Mouse (Mus musculus) CH12.LX (cell line): ENCODE results near the gene Spire2. TPM values are rescaled to one million over a fixed set of nuclear protein-coding genes. Genes with fewer than 3 reads are reported as not detected.

ENCODE experiments used
- DNase-seq: peaks from one replicate; pipeline ENCODE4 v3.0.0-alpha.2; 2013; ENCODE audit errors: extremely low read depth
- H3K27ac ChIP-seq: 2 replicates; pipeline ENCODE4 v1.5.1; 2012; ENCODE audit warnings: low read depth, mild to moderate bottlenecking, control low read depth, moderate library complexity; ENCODE audit not compliant: insufficient read depth
- H3K27me3 ChIP-seq: replicated peaks from 2 replicates; pipeline ENCODE3; 2012; ENCODE audit warnings: inconsistent platforms
- H3K36me3 ChIP-seq, 2 experiments: replicated peaks in 1 of 2; 2 replicates each; pipeline versions ENCODE3 to v1.6.1; 2012; ENCODE audit warnings: inconsistent platforms in 1 of 2, low read length in 1 of 2, mild to moderate bottlenecking in 1 of 2, mixed read lengths in 1 of 2, moderate library complexity in 1 of 2; ENCODE audit not compliant: control insufficient read depth in 1 of 2, insufficient read depth in 1 of 2
- H3K4me1 ChIP-seq, 2 experiments: 2 replicates each; pipeline ENCODE4 v1.6.1; 2012; ENCODE audit warnings: inconsistent platforms in 1 of 2, moderate library complexity in 1 of 2; ENCODE audit not compliant: insufficient read depth in 2 of 2, control insufficient read depth in 1 of 2
- H3K4me2 ChIP-seq: 2 replicates; pipeline ENCODE4 v1.6.1; 2012; ENCODE audit warnings: low read depth, mild to moderate bottlenecking, control low read depth; ENCODE audit not compliant: poor library complexity, insufficient read depth, severe bottlenecking
- H3K4me3 ChIP-seq, 3 experiments: fragments of 150-350 bp in 1 of 3; sonication (generic) in 1 of 3; replicated peaks in 1 of 3; 2 replicates each; pipeline versions ENCODE3 to v1.5.1; 2011 to 2012; ENCODE audit warnings: low read depth in 2 of 3, low read length in 2 of 3, mild to moderate bottlenecking in 2 of 3, moderate library complexity in 2 of 3, control low read depth in 1 of 3, improper control_type of control experiment in 1 of 3, inconsistent platforms in 1 of 3, mixed read lengths in 1 of 3; ENCODE audit not compliant: poor library complexity in 1 of 3
- H3K79me2 ChIP-seq: replicated peaks from 2 replicates; pipeline ENCODE4 v1.6.1; 2012; ENCODE audit warnings: mild to moderate bottlenecking, moderate library complexity; ENCODE audit not compliant: control insufficient read depth, poor library complexity, insufficient read depth, severe bottlenecking; ENCODE audit errors: extremely low read depth
- H3K9ac ChIP-seq: 2 replicates; pipeline ENCODE4 v1.6.1; 2012; ENCODE audit warnings: low read depth, mild to moderate bottlenecking, control low read depth, moderate library complexity; ENCODE audit not compliant: insufficient read depth
- H3K9me3 ChIP-seq: replicated peaks from 2 replicates; pipeline ENCODE3; 2012; ENCODE audit warnings: low read length, inconsistent platforms, mixed read lengths
- BHLHE40 ChIP-seq: IDR thresholded peaks from 2 replicates; pipeline ENCODE4 v1.6.1; 2011; ENCODE audit warnings: mild to moderate bottlenecking, low read depth, low read length, improper control_type of control experiment
- CHD1 ChIP-seq: IDR thresholded peaks from 2 replicates; pipeline ENCODE4 v1.6.1; 2012; ENCODE audit warnings: low read depth, low read length, improper control_type of control experiment, inconsistent platforms
- CHD2 ChIP-seq: IDR thresholded peaks from 2 replicates; pipeline ENCODE4 v1.6.1; 2011; ENCODE audit warnings: low read length, improper control_type of control experiment
- CTCF ChIP-seq, 2 experiments: IDR thresholded peaks in 1 of 2; conservative IDR thresholded peaks in 1 of 2; 2 replicates each; pipeline ENCODE4 v1.5.1; 2011 to 2012; ENCODE audit warnings: low read depth in 2 of 2, low read length in 2 of 2, improper control_type of control experiment in 1 of 2, inconsistent platforms in 1 of 2, mild to moderate bottlenecking in 1 of 2, moderate library complexity in 1 of 2
- EP300 ChIP-seq: IDR thresholded peaks from 2 replicates; pipeline ENCODE4 v1.6.1; 2011; ENCODE audit warnings: low read length, improper control_type of control experiment
- HCFC1 ChIP-seq: IDR thresholded peaks from 2 replicates; pipeline ENCODE4 v1.6.1; 2012; ENCODE audit warnings: low read depth, mild to moderate bottlenecking, inconsistent platforms, low read length, improper control_type of control experiment
- IRF4 ChIP-seq: IDR thresholded peaks from 2 replicates; pipeline ENCODE4 v1.6.1; 2014; ENCODE audit warnings: low read depth, mild to moderate bottlenecking, inconsistent platforms, low read length, improper control_type of control experiment
- JUN ChIP-seq: IDR thresholded peaks from 2 replicates; pipeline ENCODE4 v1.6.1; 2011; ENCODE audit warnings: low read depth, mild to moderate bottlenecking, low read length, improper control_type of control experiment, moderate library complexity; ENCODE audit not compliant: insufficient read depth
- KAT2A ChIP-seq: IDR thresholded peaks from 2 replicates; pipeline ENCODE4 v1.6.1; 2012; ENCODE audit warnings: low read length, improper control_type of control experiment, inconsistent platforms; ENCODE audit not compliant: insufficient replicate concordance
- MAFK ChIP-seq: IDR thresholded peaks from 2 replicates; pipeline ENCODE4 v1.6.1; 2011; ENCODE audit warnings: low read length, improper control_type of control experiment; ENCODE audit not compliant: insufficient replicate concordance
- MAZ ChIP-seq: IDR thresholded peaks from 2 replicates; pipeline ENCODE4 v1.6.1; 2012; ENCODE audit warnings: low read depth, mild to moderate bottlenecking, inconsistent platforms, low read length, improper control_type of control experiment, moderate library complexity
- MEF2A ChIP-seq: IDR thresholded peaks from 2 replicates; pipeline ENCODE4 v1.6.1; 2014; ENCODE audit warnings: low read depth, mild to moderate bottlenecking, inconsistent platforms, low read length, improper control_type of control experiment, borderline replicate concordance
- MXI1 ChIP-seq: IDR thresholded peaks from 2 replicates; pipeline ENCODE4 v1.6.1; 2011; ENCODE audit warnings: mild to moderate bottlenecking, low read depth, low read length, improper control_type of control experiment
- NELFE ChIP-seq: IDR thresholded peaks from 2 replicates; pipeline ENCODE4 v1.6.1; 2011; ENCODE audit warnings: low read depth, low read length, improper control_type of control experiment
- PAX5 ChIP-seq: IDR thresholded peaks from 2 replicates; pipeline ENCODE4 v1.6.1; 2012; ENCODE audit warnings: low read length, inconsistent platforms, mixed read lengths
- POLR2A ChIP-seq: IDR thresholded peaks from 2 replicates; pipeline ENCODE4 v1.6.1; 2011; ENCODE audit warnings: low read depth, mild to moderate bottlenecking, improper control_type of control experiment, low read length
- POLR2AphosphoS2 ChIP-seq: IDR thresholded peaks from 2 replicates; pipeline ENCODE4 v1.6.1; 2011; ENCODE audit warnings: low read depth, low read length, improper control_type of control experiment
- RAD21 ChIP-seq: IDR thresholded peaks from 2 replicates; pipeline ENCODE4 v1.6.1; 2011; ENCODE audit warnings: low read depth, mild to moderate bottlenecking, low read length, improper control_type of control experiment, moderate library complexity
- RCOR1 ChIP-seq: conservative IDR thresholded peaks from 2 replicates; pipeline ENCODE4 v1.6.1; 2012; ENCODE audit warnings: low read depth, mild to moderate bottlenecking, inconsistent platforms, low read length, improper control_type of control experiment
- SMC3 ChIP-seq: IDR thresholded peaks from 2 replicates; pipeline ENCODE4 v1.6.1; 2011; ENCODE audit warnings: low read depth, low read length, improper control_type of control experiment
- TBP ChIP-seq: conservative IDR thresholded peaks from 2 replicates; pipeline ENCODE4 v1.6.1; 2011; ENCODE audit warnings: low read depth, low read length, improper control_type of control experiment
- TCF12 ChIP-seq: IDR thresholded peaks from 2 replicates; pipeline ENCODE4 v1.6.1; 2014; ENCODE audit warnings: low read depth, mild to moderate bottlenecking, inconsistent platforms, low read length, improper control_type of control experiment
- ZKSCAN1 ChIP-seq: IDR thresholded peaks from 2 replicates; pipeline ENCODE4 v1.6.1; 2012; ENCODE audit warnings: low read depth, inconsistent platforms, low read length, improper control_type of control experiment, borderline replicate concordance
- ZNF384 ChIP-seq: IDR thresholded peaks from 2 replicates; pipeline ENCODE4 v1.6.1; 2012; ENCODE audit warnings: low read depth, low read length, improper control_type of control experiment, inconsistent platforms
- dilution Hi-C: fragments of 300-500 bp; cut with MboI; formaldehyde crosslinking; loops from 2 replicates; pipeline ENCODE4 v1.14.3; 2020; ENCODE audit warnings: low sequenced_read_pairs; ENCODE audit not compliant: extremely low pct_unique_long_range_greater_than_20kb, extremely low pct_ligation_motif_present
- in situ Hi-C: fragments of 300-500 bp; cut with MboI; formaldehyde crosslinking; loops from 3 replicates; pipeline ENCODE4 v1.14.3; 2019; ENCODE audit warnings: low sequenced_read_pairs, low pct_ligation_motif_present, low pct_unique_long_range_greater_than_20kb, mixed read lengths
- polyA plus RNA-seq: library from polyadenylated mRNA; unstranded; fragments of >175 nt; gene quantifications from 2 replicates; pipeline ENCODE4 v1.2.1, GENCODE M21; 2012; ENCODE audit warnings: low read depth; ENCODE audit not compliant: insufficient read length
- total RNA-seq, 2 experiments: library from RNA; depleted of rRNA; stranded (reverse); fragments of 300-350 nt in 1 of 2; fragments of >200 nt in 1 of 2; gene quantifications; 2 replicates each; pipeline ENCODE4 v1.2.3; 2012 to 2014

Spire2 gene
- total and polyA plus RNA-seq, 3 experiments = 1.1 to 2.9 (median 2.6) TPM

DNA sequence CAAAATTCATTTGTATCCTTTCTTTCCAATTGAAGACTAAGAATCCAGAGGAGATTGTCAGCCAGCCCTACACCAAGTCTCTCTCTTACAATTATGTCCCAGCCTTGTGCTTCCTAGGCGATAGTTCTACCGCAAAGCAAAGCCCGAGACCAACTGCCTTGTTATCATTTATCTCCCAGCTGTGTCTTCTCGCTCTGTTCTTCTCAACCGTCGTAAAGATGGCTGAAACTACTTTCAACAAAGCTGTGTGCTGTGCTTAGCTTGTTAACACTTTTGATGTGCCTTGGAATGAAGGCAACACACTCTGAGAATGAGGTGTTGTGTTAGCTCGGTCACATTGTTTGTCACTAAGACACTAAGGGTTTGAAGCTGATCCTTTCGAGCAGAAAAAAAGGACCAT lies 703 bp upstream of the Spire2 start:
- Histone ChIP-seq H3K27ac (peak overlapping the region; percentile 35; the same call in 1 of the 2 replicates), H3K36me3 (no peaks in the 10 kb centered on the region), H3K79me2 (no peaks in the 10 kb centered on the region), H3K9ac (peak overlapping the region; percentile 6; the same call in 1 of the 2 replicates), H3K4me3 (peak overlapping the region; percentile 59 to 83 (median 61)), H3K27me3 (peaks cover 50% of the 10 kb centered on the region)
- dilution Hi-C loops (no loop called here), in situ Hi-C loops (no loop called here)
- DNase-seq = no peak
- TF ChIP-seq MXI1 = peak; percentile 39; the same call in 1 of the 2 replicates
- no peak for TF ChIP-seq RCOR1
- TF ChIP-seq MAZ = no peak
- no peak; the same call in 1 of the 2 replicates for TF ChIP-seq BHLHE40
- no peak for TF ChIP-seq EP300
- TF ChIP-seq POLR2AphosphoS2 = no peak
- 0 out of 2 replicates have a peak, but pooled peaks have one; percentile 13 for TF ChIP-seq TCF12
- TF ChIP-seq CTCF (conservative IDR thresholded peaks at IDR 0.05 in 1 of 2, IDR thresholded peaks at IDR 0.05 in 1 of 2; ENCODE audit: low read depth in 2 of 2, low read length in 2 of 2) = no peak
- TF ChIP-seq CHD1 = no peak
- TF ChIP-seq NELFE = no peak
- 0 out of 2 replicates have a peak, but pooled peaks have one; percentile 21 for TF ChIP-seq KAT2A
- TF ChIP-seq POLR2A = no peak
- no peak for TF ChIP-seq JUN
- TF ChIP-seq, all 38 proteins: peak for 3
- H3K4me1 ChIP-seq = peaks cover 8 to 33% of the 10 kb centered on the region in 2 experiments
- no peaks in the 10 kb centered on the region for H3K9me3 ChIP-seq
- peak overlapping the region; percentile 48 for H3K4me2 ChIP-seq

DNA sequence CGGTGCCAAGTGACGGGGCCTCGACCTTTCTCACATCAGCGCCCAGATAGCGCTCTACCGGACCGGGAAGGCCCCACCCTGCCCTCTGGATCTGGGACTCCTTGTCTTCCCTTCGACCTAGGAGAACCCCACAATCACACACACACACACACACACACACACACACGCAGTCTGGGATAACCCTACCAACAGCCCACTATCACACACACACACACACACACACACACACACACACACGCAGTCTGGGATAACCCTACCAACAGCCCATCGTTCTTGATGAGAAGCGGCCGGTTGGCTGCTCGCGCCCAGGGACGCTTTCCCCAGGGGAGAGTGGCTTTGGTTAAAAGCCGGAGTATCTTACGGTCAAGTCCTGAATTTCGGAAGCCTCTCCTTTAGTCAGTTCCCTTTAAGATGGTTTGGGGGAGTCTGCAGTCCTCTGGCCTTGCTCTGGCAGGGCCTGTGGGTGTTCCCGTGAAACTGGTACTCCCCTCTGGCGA lies 626 bp downstream of the Spire2 start:
- Histone ChIP-seq H3K79me2 (no peaks in the 10 kb centered on the region), H3K4me1 (peaks cover 8 to 33% of the 10 kb centered on the region in 2 experiments), H3K4me3 (peak overlapping the region in 2 of 3 experiments; percentile 59 to 83), H3K9me3 (no peaks in the 10 kb centered on the region), H3K27me3 (peaks cover 42% of the 10 kb centered on the region), H3K9ac (no peak overlapping the region), H3K27ac (no peak overlapping the region), H3K4me2 (peak overlapping the region; percentile 60), H3K36me3 (no peaks in the 10 kb centered on the region)
- TF ChIP-seq POLR2AphosphoS2 (no peak), MEF2A (no peak), PAX5 (no peak), HCFC1 (no peak), BHLHE40 (no peak), EP300 (no peak), IRF4 (no peak), ZNF384 (no peak), CHD2 (no peak), SMC3 (no peak), ZKSCAN1 (no peak), MAFK (no peak), TBP (no peak), KAT2A (no peak), RAD21 (no peak), POLR2A (no peak), CHD1 (no peak)
- no peak for DNase-seq
- dilution Hi-C loops = no loop called here
- in situ Hi-C loops = no loop called here
